Mouse (Mus musculus): ENCODE results near the gene Cd163.

GRCm38 (mm10) chr6:124304356-124304755 lies at the start of gene Cd163:
- no peak for TF ChIP-seq CTCF (IDR thresholded peaks at IDR 0.05; ENCODE audit: low read depth)
- TF ChIP-seq EP300 (optimal IDR thresholded peaks at IDR 0.05) = no peak

Data from stomach, postnatal 0 days (tissue).